Mouse (Mus musculus) CD4-positive naive resting alpha-beta T cell, adult 57 days (primary cell): ENCODE results near the gene Ndufs7. TPM values are rescaled to one million over a fixed set of nuclear protein-coding genes. Genes with fewer than 3 reads are reported as not detected.

Source experiments
- total RNA-seq: library from RNA; stranded (reverse); gene quantifications from one replicate; pipeline ENCODE4 v1.2.4, GENCODE M21; 2023

Ndufs7 gene
- 95.8 TPM for total RNA-seq

GRCm38 (mm10) chr10:80248971-80249640 lies at the start of gene Ndufs7:
Gene Ndufs7 (plus strand): TSS chr10:80249121.

GRCm38 (mm10) chr10:80226416-80227165 lies 22.3 kb upstream of the Ndufs7 start, which contains the start of gene Mum1:
Gene Mum1 (plus strand): TSS chr10:80226434.

GRCm38 (mm10) chr10:80260642-80261584 lies 12.0 kb downstream of the Ndufs7 start, which contains the start of the genes Gamt and Dazap1:
Gene Gamt (minus strand): TSS chr10:80261012.
Gene Dazap1 (plus strand): TSS chr10:80261486.

GRCm38 (mm10) chr10:80292251-80293146 lies 43.6 kb downstream of the Ndufs7 start, which contains the start of gene Rps15:
Gene Rps15 (plus strand): TSS chr10:80292453.

GRCm38 (mm10) chr10:80295618-80296425 lies 46.9 kb downstream of the Ndufs7 start, which contains the start of gene Apc2:
Gene Apc2 (plus strand): TSS chr10:80295977.

Other genes with a start within 250 kb of the Ndufs7 start
- 901 TPM for gene Arhgap45, start 232.5 kb upstream of the Ndufs7 start, total RNA-seq
- gene Polr2e, start 209.3 kb upstream of the Ndufs7 start, total RNA-seq: 75.3 TPM
- 154 TPM for gene Gpx4, start 202.0 kb upstream of the Ndufs7 start, total RNA-seq
- gene Sbno2, start 143.6 kb upstream of the Ndufs7 start, total RNA-seq: 103 TPM
- 140 TPM for gene Stk11, start 133.3 kb upstream of the Ndufs7 start, total RNA-seq
- gene Atp5d, start 110.5 kb upstream of the Ndufs7 start, total RNA-seq: 168 TPM
- gene Cbarp, start 108.3 kb upstream of the Ndufs7 start, total RNA-seq: 38.2 TPM
- gene Midn, start 100.8 kb upstream of the Ndufs7 start, total RNA-seq: 101 TPM
- 178 TPM for gene Cirbp, start 83.1 kb upstream of the Ndufs7 start, total RNA-seq
- 11.6 TPM for gene 1600002K03Rik, start 76.2 kb upstream of the Ndufs7 start, total RNA-seq
- gene Efna2, start 69.6 kb upstream of the Ndufs7 start, total RNA-seq: 0.35 TPM
- gene Mum1, start 22.7 kb upstream of the Ndufs7 start, total RNA-seq: 75.4 TPM
- gene Gamt, start 11.9 kb downstream of the Ndufs7 start, total RNA-seq: not detected
- gene Dazap1, start 12.4 kb downstream of the Ndufs7 start, total RNA-seq: 170 TPM
- 3,730 TPM for gene Rps15, start 43.3 kb downstream of the Ndufs7 start, total RNA-seq
- gene Apc2, start 46.9 kb downstream of the Ndufs7 start, total RNA-seq: not detected
- 26.2 TPM for gene 2310011J03Rik, start 71.4 kb downstream of the Ndufs7 start, total RNA-seq
- 1.5 TPM for gene Pcsk4, start 80.4 kb downstream of the Ndufs7 start, total RNA-seq
- not detected for gene Reep6, start 80.8 kb downstream of the Ndufs7 start, total RNA-seq
- gene Adamtsl5, start 99.3 kb downstream of the Ndufs7 start, total RNA-seq: not detected
- not detected for gene Plk5, start 107.3 kb downstream of the Ndufs7 start, total RNA-seq
- gene Mex3d, start 138.5 kb downstream of the Ndufs7 start, total RNA-seq: 10.8 TPM
- gene Mbd3, start 150.4 kb downstream of the Ndufs7 start, total RNA-seq: 108 TPM
- gene Uqcr11, start 157.7 kb downstream of the Ndufs7 start, total RNA-seq: 54.4 TPM
- 94.2 TPM for gene Tcf3, start 184.5 kb downstream of the Ndufs7 start, total RNA-seq
- gene Onecut3, start 245.7 kb downstream of the Ndufs7 start, total RNA-seq: not detected